Mouse (Mus musculus) retina, adult 2 months (tissue): Measurements from ENCODE around the gene Hid1.

Source experiments
- DNase-seq: peaks from one replicate; pipeline ENCODE4 v3.0.0-alpha.2; 2012; ENCODE audit warnings: low read depth, low spot score

Hid1 gene

GRCm38 (mm10) chr11:115374695-115375425 is 7.3 kb upstream of the Hid1 start:
- no peak for DNase-seq

GRCm38 (mm10) chr11:115373805-115374694 is 6.5 kb upstream of the Hid1 start:
- DNase-seq = no peak

- no peak for DNase-seq
These were observed 5.2 kb upstream of the Hid1 start for GRCm38 (mm10) chr11:115372737-115373136.

- DNase-seq = no peak
These were observed 4.5 kb upstream of the Hid1 start for GRCm38 (mm10) chr11:115372015-115372414.

GRCm38 (mm10) chr11:115371354-115371753 is 3.8 kb upstream of the Hid1 start:
- no peak for DNase-seq

GRCm38 (mm10) chr11:115370368-115370767 is 2.8 kb upstream of the Hid1 start:
- DNase-seq = no peak

GRCm38 (mm10) chr11:115366706-115367394 is 706 bp downstream of the Hid1 start:
- no peak for DNase-seq

GRCm38 (mm10) chr11:115366039-115366705 is 1.4 kb downstream of the Hid1 start:
- no peak for DNase-seq

- DNase-seq = no peak
These were observed 3.4 kb downstream of the Hid1 start for GRCm38 (mm10) chr11:115364136-115364535.

GRCm38 (mm10) chr11:115359726-115360125 is 7.8 kb downstream of the Hid1 start:
- DNase-seq = no peak

GRCm38 (mm10) chr11:115359293-115359692 is 8.3 kb downstream of the Hid1 start:
- DNase-seq = no peak

GRCm38 (mm10) chr11:115358468-115358867 is 9.1 kb downstream of the Hid1 start:
- peak; percentile 59 for DNase-seq

GRCm38 (mm10) chr11:115354183-115354582 is 13.4 kb downstream of the Hid1 start:
- peak; percentile 62 for DNase-seq

- DNase-seq = no peak
These were observed 14.2 kb downstream of the Hid1 start for GRCm38 (mm10) chr11:115353375-115353774.

GRCm38 (mm10) chr11:115349976-115350375 is 17.6 kb downstream of the Hid1 start:
- no peak for DNase-seq

GRCm38 (mm10) chr11:115348681-115349248 is 18.8 kb downstream of the Hid1 start:
- DNase-seq = no peak

GRCm38 (mm10) chr11:115345515-115345914 is 22.0 kb downstream of the Hid1 start:
- DNase-seq = no peak

- DNase-seq = no peak
These were observed 22.6 kb downstream of the Hid1 start for GRCm38 (mm10) chr11:115344967-115345366.

- DNase-seq = no peak
These were observed 25.7 kb downstream of the Hid1 start for GRCm38 (mm10) chr11:115341866-115342265.

GRCm38 (mm10) chr11:115341246-115341645 is 26.3 kb downstream of the Hid1 start:
- no peak for DNase-seq

GRCm38 (mm10) chr11:115337826-115338225 is 29.7 kb downstream of the Hid1 start:
- no peak for DNase-seq
